Mouse (Mus musculus): ENCODE results near the gene Gm2a.
"Not testable (repeated sequence)": the region's sequence is repeated elsewhere in the genome, so short reads cannot be mapped to it uniquely, and the experiment has no call there.

The Gm2a gene

DNA sequence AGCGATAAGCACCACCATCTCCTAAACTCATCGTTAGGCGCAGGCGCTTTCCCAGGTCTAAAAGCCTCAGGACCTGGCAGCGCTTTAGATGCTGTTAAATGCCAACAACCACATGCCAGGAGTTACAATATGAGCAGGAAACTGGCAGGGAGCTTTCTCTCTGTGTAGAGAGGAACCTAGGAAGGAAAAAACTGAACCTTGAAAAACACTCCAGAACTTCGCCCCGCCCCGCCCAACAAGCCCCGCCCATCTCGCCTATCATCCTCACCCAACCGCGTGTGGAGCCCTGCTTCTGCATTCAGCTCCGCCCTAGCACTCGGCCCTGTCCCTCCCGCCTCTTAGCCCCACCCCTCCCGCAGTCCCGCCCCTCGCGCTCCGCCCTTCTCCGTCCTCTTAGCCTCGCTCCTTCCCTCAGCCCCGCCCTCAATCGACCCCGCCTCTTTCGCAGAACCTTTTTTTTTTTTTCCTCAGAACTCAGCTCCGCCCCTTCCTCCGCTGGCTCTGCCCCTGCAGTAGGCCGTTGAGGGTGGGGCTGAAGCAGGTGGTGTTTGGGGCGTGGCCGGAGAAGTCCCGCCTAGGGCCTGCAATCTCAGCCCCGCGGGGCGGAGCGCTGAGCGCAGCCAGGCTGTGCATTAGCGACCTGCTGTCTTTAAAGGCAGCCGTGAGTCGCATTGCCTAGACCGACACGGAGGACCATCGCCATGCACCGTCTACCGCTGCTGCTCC is at the start of gene Gm2a:
TSS of gene Gm2a (plus strand) at position 653 of the 726 bp plus-strand sequence.
- in situ Hi-C loops (cut with MboI, MseI): no loop called here

DNA sequence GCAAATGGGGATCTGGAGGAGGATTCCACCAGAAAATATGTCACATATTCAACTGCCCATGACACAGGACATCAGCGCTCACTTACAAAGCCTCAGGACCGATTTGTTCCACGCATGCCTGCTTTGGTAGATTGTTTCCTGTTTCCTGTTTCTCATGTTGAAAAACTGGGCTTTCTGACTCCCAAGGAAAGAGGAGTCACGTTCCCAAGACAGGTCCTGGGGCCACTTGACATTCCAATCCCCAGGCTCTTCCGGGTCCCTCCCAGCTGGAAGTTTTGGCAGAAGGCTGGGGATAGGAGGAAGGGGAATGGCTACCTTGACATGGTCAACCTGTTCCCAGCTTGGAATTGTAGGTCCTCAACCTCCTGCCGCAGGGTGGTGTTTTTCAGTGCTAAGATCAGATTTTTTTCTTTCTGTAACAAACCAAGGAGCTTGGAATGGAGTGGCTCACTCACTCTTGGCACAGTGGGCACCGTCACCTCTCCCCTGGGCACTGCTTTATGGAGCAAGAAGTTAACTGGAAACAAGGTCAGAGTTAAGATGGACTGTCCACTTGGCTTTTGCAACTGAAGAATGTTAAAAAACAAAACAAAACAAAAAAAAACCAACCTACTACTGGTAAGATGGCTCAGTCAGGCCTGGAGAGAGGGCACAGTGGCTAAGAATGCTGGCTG is 46.9 kb upstream of the Gm2a start:
- in situ Hi-C loops (cut with MboI, MseI): no loop called here

DNA sequence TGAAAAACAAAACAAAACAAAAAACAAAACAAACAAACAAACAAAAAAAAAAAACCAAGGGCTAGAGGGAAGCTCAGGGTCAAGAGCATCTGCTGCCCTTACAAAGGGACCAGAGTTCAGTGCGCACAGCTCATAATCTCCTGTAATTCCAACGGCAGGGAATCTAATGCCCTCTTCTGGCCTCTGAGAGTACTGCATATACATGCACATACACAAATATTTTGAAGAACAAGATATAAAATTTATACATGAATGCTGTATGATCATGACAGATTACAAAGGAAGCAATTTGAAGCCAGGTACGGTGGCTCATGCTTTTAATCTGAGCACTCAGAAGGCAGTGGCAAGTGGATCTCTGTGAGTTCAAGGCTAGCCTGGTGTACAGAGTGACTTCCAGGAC is 40.4 kb upstream of the Gm2a start:
- in situ Hi-C loops (cut with MboI, MseI): no loop called here

DNA sequence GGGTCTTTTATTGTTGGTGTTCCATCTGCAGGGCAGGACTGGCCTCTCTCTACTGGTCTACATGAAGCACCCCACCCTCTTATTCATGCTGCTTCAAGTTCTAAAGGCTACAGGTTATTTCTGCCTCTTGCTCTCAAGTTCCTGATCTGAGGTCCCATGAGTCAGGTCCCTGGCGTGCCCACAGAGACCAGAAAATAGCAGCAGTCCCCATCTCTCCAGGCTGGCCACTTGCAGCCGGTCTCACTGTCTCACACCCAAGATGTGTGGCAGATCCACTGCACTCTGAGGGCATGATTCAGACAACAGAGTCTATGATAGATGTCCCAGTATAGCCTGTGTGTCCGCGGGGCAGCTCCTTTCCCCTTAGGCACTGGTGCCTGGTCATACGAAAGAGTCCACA is 37.1 kb upstream of the Gm2a start:
- in situ Hi-C loops (cut with MboI, MseI): no loop called here

DNA sequence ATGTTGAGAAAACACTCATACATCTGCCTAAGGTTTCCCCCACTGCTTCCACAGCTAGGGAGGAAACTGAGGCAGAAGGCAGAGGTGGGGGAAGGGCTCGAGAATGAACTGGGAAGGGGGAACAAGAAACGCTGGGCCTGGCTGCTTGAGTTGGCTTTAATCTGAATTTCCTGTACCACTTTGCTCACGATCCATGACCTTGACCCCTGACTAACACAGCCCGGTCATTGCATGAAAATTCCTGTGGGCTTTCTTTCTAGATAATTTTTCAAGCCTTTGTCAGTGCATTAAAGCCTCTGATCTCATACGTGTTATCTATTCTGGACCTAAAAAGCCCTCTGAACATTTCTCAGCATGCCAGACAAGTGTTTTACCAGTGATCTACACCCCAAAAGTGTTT is 35.1 kb upstream of the Gm2a start:
- in situ Hi-C loops (cut with MboI, MseI): no loop called here

DNA sequence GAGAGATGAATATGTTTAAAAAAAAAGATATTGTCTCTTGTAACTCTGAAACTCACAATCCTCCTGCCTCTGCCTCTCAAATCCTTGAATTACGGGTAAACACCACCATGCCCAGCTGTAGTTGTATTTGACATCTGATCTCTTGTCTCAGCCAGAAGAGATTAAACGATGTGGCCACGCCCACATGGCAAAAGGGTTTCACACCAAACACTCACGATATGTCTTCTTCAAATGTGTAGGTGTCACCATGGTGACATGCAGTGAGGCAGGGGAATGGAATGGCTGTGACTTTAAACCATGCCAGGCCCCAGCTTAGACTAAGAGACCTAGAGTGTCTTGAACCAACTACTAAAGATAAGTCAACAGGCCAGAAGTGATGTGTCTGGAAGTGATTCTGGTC is 31.0 kb upstream of the Gm2a start:
- in situ Hi-C loops (cut with MboI, MseI): no loop called here

DNA sequence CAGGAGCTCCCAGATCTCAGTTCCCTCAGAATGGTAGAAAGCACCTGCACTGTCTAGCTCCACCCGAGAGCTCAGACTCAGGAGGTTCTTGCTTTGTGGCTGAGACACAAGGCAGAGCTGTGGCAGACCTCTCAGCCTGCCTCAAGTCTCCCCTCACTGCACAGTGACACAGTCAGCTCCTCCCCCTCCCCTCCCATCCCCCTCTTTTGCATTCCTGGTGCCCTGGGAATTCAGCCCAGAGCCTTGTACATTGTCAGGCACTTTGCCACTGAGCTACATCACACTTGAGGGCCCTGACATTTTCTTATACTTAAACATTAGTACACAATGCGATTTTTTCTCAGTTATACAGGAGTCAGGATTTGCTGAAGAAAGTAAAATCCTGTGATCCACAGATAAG is 28.9 kb upstream of the Gm2a start:
- in situ Hi-C loops (cut with MboI, MseI): no loop called here

DNA sequence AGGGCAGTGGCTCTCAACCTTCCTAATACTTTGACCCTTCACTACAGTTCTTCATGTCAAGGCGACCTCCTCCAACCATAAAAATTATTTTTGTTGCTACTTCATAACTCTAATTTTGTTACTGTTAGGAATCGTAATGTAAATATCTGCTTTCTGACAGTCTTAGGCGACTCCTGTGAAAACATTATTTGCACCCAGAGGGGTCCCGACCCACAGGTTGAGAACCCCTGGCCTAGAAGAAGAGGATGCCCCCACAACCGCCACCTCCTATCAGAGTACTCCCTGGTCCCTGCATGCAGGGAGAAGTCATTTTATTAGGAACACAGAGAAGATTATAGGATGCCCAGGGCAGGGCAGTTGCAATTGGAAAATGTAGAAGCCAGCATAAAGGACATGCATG is 26.6 kb upstream of the Gm2a start:
- in situ Hi-C loops (cut with MboI, MseI): no loop called here

DNA sequence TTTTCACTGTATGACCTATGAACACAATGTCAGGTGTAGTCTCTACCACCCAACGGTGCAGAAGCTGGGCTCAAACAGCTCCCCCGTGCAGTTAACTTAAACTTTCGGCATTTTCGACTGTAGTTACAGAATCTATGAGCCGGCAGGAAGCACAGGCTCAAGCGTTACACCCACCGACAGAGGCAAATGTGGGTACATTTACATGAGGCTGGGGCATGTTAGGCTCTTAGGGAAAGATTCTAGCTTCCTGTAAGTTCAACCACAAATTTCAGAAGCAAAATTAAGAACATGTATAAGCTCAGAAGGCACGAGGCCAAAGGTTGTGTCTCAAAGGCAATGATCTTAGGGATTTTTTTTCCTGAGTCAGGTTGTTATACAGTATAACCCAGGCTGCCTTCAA is 25.4 kb upstream of the Gm2a start:
- in situ Hi-C loops (cut with MboI, MseI): no loop called here

DNA sequence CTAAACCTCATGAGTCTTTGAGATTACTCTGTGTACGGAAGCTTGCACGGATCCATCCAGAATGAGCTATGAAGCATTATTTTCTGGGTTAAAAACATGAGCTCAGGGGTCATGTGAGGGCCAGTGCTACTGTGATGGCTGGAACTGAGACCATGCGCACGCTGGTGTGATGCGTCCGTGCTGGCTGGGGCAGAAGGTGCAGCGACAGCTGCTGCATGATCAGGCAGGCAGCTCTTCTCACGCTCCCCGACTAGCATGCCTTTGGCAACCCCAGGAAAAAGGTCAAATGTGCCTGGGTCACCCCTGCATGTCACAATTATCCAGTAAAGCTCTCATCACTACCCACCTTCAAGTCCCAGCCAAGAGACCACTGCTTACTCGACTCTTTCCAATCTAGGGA is 24.7 kb upstream of the Gm2a start:
- in situ Hi-C loops (cut with MboI, MseI): no loop called here

DNA sequence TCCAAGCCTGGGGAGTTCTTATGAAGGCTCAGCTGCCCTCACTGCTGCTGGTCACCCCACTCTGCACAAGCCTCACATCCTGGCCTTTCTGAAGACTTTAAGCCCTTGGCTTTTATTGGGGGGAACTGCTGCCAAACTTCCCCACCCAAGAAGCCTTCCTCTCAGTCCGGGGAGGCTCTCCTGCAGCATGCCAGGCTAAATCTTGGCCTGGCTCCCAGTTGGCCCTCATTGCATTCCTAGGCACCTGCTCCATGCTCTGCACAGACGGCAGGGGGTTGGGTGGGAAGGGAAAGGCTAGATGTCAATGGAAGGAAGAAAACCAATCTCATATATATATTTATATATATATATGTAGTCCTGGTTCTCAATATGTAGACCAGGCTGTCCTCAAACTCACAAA is 22.3 kb upstream of the Gm2a start:
- in situ Hi-C loops (cut with MboI, MseI): no loop called here

DNA sequence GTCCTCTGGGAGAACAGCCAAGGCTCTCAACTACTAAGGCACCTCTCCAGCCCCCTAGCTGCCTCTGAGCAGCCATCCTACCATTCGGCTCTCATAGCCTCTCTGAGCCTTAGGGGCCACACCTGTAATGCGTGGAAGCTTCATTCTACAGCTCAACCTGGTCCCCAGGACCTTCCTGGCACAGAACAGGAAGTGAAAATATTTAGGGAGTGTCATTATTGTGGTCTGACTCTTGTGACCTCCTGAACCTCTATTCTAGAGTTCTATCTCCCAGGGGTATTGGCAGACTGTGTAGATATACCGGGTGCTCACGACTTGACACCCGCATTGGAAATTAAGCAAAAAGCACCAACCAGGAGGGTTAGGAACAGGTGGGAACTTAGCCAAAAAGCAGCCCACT is 21.7 kb upstream of the Gm2a start:
- in situ Hi-C loops (cut with MboI, MseI): no loop called here

DNA sequence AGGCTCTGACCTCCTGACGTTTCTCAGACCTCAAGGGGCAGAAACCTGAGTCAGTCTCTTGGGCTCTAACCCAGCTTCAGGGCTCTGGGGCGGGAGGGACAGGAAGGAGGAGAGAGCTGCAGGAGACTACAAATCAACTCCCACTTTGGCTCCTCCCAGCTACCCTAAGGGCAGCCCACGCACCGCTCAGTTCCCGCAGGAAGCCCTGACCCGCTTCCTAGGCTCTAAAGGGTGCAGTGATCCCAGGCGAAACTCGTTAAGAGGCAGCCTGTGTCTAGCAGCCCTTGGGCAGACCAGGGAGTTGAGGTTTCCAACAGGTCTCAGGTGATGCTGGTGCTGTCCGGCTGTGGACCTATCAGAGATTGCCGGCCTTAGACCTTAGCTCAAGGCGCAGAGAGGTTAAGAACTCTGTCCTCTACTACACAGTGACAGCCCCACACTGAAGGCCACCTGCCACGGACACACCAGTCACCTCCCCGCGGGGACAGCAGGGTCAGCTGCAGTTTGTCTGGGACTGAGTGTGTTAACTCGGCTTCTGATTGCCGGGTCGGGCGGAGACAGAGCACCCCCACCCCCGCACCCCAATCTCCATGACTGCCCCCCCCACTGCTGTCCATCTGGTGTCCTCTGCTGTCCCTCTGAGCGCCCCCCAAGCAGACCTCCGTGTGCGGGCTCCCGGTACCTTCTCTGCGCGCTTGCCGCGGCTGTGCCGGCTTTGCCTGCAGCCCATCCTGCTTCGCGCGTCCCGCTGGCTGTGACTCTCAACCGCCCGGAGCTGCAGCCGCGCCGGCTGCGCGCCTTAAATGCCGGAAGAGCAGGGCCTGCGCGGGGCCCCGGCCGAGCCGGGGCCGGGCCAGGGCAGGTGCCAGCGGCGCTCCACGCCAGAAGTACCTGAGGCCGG is 20.3 kb upstream of the Gm2a start, which contains the start of gene Ccdc69:
TSS of gene Ccdc69 (minus strand) at position 801 of the 901 bp plus-strand sequence.
- in situ Hi-C loops (cut with MboI, MseI): no loop called here

DNA sequence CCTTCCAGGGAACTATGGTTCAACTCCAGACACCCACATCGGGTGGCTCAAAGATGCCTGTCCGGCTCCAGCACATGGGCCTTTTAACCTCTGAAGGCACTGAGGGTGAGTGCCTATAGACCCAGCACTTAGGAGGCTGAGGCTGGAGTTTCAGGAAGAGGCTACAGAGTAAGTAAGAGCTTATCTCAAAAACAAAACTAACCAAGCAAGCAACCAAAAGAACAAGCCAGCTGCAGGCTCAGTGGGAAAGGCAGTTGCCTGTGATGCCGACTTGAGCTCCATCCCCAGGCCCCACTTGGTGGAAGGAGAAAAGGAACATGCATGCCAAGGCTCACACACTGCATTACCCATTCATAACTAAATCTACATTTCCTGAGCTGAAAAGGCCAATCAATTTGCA is 19.4 kb upstream of the Gm2a start:
- in situ Hi-C loops (cut with MboI, MseI): no loop called here

DNA sequence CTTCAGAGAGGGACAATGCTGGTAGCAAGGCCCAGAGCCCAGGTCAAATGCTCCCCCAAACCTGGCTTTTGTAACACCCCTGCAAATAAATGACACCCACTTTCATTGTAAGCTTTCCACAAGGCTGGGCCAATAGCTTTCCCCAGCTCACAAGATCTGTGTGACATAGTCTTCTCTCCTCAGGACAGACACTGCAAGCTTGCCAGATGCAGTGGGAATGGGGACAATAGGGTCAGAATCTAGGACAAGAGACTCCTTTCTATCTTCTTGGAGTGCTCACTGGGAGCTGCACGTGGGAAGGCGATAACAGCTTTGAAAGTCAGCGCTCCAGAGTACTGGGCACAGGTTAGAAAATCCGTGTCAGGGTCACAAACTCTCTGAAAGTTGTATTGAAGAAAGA is 18.7 kb upstream of the Gm2a start:
- in situ Hi-C loops (cut with MboI, MseI): no loop called here

DNA sequence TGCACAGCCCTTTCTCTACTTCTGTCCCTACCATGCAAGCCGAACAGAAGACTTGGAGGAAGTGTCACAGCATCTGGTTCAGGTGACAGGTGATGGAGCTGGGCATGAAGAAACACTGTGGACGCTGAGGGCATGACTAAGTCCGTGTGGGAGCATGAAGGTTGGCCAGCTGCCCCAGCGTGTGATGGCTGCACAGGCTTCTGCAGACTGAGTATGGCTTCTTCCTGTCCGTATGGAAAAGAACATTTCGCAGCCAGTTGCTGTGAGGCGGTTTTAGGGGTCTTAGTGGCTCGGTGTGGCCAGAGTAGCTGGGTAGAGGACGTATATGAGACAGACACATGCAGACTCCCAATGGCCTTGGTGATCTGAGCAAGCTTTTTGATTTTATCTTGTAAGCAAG is 16.7 kb upstream of the Gm2a start:
- in situ Hi-C loops (cut with MboI, MseI): no loop called here

DNA sequence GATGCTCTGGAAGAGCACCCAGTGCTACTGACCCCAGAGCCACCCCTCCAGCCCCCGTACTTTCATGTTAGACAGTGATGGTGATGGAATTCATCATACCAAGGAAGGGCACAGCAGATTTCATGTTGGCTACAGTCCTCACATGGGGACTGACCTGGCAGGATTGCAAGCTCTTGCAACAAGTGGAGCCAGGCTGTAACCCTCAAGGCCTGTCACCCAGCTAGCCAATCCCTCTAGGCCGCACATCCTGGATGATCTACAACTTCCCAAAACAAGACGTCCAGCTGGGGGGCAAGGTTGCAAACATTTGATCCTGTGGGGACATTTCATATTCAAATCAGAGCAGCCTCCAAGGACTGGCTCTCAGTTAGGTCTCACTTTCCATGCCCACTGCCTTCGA is 13.3 kb upstream of the Gm2a start:
- in situ Hi-C loops (cut with MboI, MseI): no loop called here

DNA sequence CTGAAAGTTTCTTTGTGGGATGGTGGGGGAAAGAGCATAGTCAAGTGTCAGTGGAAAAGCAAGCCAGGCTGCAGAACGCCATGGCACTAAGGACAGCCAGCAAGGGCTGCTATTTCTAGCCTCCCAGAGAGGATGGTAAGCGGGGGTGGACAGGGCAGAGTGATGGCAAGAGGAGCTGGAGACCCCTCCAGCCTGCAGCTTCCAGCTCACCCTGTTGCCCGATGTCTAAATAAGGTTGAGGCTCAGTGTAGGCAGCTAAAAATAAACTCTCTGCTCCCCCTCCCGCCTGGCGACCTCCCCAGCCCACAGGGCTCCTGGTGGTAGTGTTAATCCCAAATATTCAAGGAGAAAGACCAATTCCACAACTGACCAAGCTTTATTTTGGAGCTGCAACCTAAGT is 12.5 kb upstream of the Gm2a start:
- in situ Hi-C loops (cut with MboI, MseI): no loop called here

DNA sequence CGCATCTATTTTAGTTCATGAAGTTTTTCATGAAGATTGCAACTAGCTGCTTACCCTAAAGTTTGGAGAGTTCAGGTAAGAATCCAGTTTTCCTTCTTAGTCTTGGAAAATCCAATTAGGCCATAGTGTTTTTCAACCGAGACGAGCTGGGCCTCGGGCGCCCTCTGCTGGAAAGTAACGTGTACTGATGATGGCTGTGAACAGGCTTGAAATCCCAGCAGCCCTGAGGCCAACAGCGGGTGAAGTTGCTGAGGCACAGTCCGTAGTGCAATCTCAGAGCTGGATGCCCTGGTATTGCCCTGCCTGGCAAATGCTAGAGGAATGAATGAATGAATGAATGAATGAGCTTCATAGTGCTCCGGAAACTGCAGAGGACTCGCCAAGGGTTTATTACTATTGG is 10.9 kb upstream of the Gm2a start:
- in situ Hi-C loops (cut with MboI, MseI): no loop called here

DNA sequence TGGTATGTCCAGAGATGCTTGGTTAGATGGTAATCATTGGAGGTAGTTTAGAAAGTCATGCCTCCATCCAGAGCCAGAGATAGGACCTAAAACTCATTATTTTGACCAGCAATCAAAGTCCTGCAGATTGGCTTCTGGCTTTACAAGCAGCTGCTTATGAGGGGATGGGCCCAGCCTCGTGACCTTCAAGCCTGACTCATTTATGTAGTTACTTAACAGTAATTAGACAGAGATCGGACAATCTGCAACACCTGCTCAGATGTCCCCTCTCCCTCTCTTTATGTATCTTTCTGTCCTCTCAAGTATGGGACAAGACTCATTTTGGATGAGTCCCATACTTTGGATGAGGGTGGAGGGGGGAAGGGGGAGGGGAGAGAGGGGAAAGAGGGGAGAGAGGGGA is 8.0 kb upstream of the Gm2a start:
- in situ Hi-C loops (cut with MboI, MseI): no loop called here

DNA sequence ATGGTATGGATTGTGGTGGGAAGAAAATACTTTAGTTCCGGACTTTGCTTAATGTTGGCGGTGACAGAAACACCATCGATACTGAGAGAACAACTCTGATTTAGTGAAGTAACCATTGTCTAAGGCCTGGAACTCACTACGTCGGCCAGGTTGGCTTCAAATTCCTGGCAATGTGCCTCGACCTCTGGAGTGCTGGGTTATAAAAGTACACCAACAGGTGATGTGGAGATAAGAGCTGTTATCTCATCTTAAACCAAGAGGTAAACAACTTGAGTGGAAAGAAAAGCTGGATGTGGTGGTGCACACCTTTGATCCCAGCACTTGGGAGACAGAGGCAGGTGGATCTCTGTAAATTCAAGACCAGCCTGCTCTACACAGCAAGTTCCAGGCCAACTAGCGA is 4.8 kb upstream of the Gm2a start:
- in situ Hi-C loops (cut with MboI, MseI): no loop called here

DNA sequence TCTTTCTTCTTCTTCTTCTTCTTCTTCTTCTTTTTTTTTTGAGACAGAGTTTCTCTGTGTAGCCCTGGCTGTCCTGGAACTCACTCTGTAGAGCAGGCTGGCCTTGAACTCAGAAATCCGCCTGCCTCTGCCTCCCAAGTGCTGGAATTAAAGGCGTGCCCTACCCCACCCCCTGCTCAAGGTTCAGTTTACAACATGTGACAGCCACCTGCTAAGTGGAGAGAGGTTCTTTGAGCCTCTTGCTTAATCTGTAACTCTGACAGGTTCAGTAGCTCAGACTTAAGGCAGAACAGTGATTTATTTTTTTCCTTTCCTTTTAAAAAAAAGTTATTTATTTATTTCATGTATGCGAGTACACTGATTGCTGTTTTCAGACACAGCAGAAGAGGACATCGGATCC is 1.6 kb upstream of the Gm2a start:
- in situ Hi-C loops (cut with MboI, MseI): not testable (repeated sequence)

All from T-helper 2 cell (primary cell).